Mouse (Mus musculus): ENCODE measurements around the gene Fos. TPM values are rescaled to one million over a fixed set of nuclear protein-coding genes. Genes with fewer than 3 reads are reported as not detected.

Gene Fos
- polyA plus RNA-seq, 1 experiment from 2014 or later: 3.8 TPM

GRCm38 (mm10) chr12:85515865-85516264 is 42.2 kb downstream of the Fos start:
- no peaks in the 10 kb centered on the region for H3K36me3 ChIP-seq (ENCODE audit: insufficient read depth)
- no peak for TF ChIP-seq CTCF (IDR thresholded peaks at IDR 0.05; ENCODE audit: low read depth)
- H3K9me3 ChIP-seq (ENCODE audit: low read depth, low read length): no peaks in the 10 kb centered on the region
- no peak overlapping the region for H3K4me2 ChIP-seq
- DNase-seq (no peak), ATAC-seq (ENCODE audit: insufficient read depth) (no peak)
- H3K4me3 ChIP-seq (ENCODE audit: low read depth, low read length): no peak overlapping the region
- H3K4me1 ChIP-seq (ENCODE audit: insufficient read depth): no peaks in the 10 kb centered on the region
- H3K9ac ChIP-seq: no peak overlapping the region
- H3K27me3 ChIP-seq (ENCODE audit: insufficient read depth, low read length): no peaks in the 10 kb centered on the region
- WGBS: 71% methylated on average over 3 of the region's 3 CpGs
- H3K27ac ChIP-seq (ENCODE audit: low read depth): no peak overlapping the region

- no peaks in the 10 kb centered on the region for H3K4me1 ChIP-seq (ENCODE audit: insufficient read depth)
- no peaks in the 10 kb centered on the region for H3K27me3 ChIP-seq (ENCODE audit: insufficient read depth, low read length)
- H3K9ac ChIP-seq: no peak overlapping the region
- H3K9me3 ChIP-seq (ENCODE audit: low read depth, low read length): no peaks in the 10 kb centered on the region
- DNase-seq (no peak), ATAC-seq (ENCODE audit: insufficient read depth) (no peak)
- WGBS: 83% methylated on average over 13 of the region's 13 CpGs
- H3K4me2 ChIP-seq: no peak overlapping the region
- no peak overlapping the region for H3K27ac ChIP-seq (ENCODE audit: low read depth)
- H3K36me3 ChIP-seq (ENCODE audit: insufficient read depth): no peaks in the 10 kb centered on the region
- H3K4me3 ChIP-seq (ENCODE audit: low read depth, low read length): no peak overlapping the region
- no peak for TF ChIP-seq CTCF (IDR thresholded peaks at IDR 0.05; ENCODE audit: low read depth)
These were observed 43.6 kb downstream of the Fos start for GRCm38 (mm10) chr12:85517339-85517738.

- H3K9ac ChIP-seq: no peak overlapping the region
- no peaks in the 10 kb centered on the region for H3K36me3 ChIP-seq (ENCODE audit: insufficient read depth)
- H3K9me3 ChIP-seq (ENCODE audit: low read depth, low read length): no peaks in the 10 kb centered on the region
- H3K4me3 ChIP-seq (ENCODE audit: low read depth, low read length): no peak overlapping the region
- H3K4me2 ChIP-seq: no peak overlapping the region
- ATAC-seq (ENCODE audit: insufficient read depth) (no peak), DNase-seq (no peak)
- 64% methylated on average over 5 of the region's 5 CpGs for WGBS
- H3K4me1 ChIP-seq (ENCODE audit: insufficient read depth): no peaks in the 10 kb centered on the region
- H3K27ac ChIP-seq (ENCODE audit: low read depth): no peak overlapping the region
- TF ChIP-seq CTCF (IDR thresholded peaks at IDR 0.05; ENCODE audit: low read depth): no peak
- no peaks in the 10 kb centered on the region for H3K27me3 ChIP-seq (ENCODE audit: insufficient read depth, low read length)
These were observed 44.3 kb downstream of the Fos start for GRCm38 (mm10) chr12:85518009-85518408.

GRCm38 (mm10) chr12:85519553-85519952 is 45.9 kb downstream of the Fos start:
- Histone ChIP-seq H3K27ac (ENCODE audit: low read depth) (no peak overlapping the region), H3K9ac (no peak overlapping the region), H3K36me3 (ENCODE audit: insufficient read depth) (no peaks in the 10 kb centered on the region), H3K4me2 (no peak overlapping the region), H3K9me3 (ENCODE audit: low read depth, low read length) (no peaks in the 10 kb centered on the region), H3K4me1 (ENCODE audit: insufficient read depth) (0 out of 2 replicates have a peak, but pooled peaks cover 2% of the 10 kb centered on the region), H3K27me3 (ENCODE audit: insufficient read depth, low read length) (no peaks in the 10 kb centered on the region), H3K4me3 (ENCODE audit: low read depth, low read length) (no peak overlapping the region)
- no peak for ATAC-seq (ENCODE audit: insufficient read depth)
- no peak for DNase-seq
- 85% methylated on average over 6 of the region's 6 CpGs for WGBS
- TF ChIP-seq CTCF (IDR thresholded peaks at IDR 0.05; ENCODE audit: low read depth): no peak

GRCm38 (mm10) chr12:85521101-85521500 is 47.4 kb downstream of the Fos start:
- TF ChIP-seq CTCF (IDR thresholded peaks at IDR 0.05; ENCODE audit: low read depth): no peak
- 0 out of 2 replicates have a peak, but pooled peaks cover 4% of the 10 kb centered on the region for H3K4me1 ChIP-seq (ENCODE audit: insufficient read depth)
- no peaks in the 10 kb centered on the region for H3K9me3 ChIP-seq (ENCODE audit: low read depth, low read length)
- H3K9ac ChIP-seq: no peak overlapping the region
- H3K27me3 ChIP-seq (ENCODE audit: insufficient read depth, low read length): no peaks in the 10 kb centered on the region
- no peak for DNase-seq
- no peak for ATAC-seq (ENCODE audit: insufficient read depth)
- no peaks in the 10 kb centered on the region for H3K36me3 ChIP-seq (ENCODE audit: insufficient read depth)
- H3K4me3 ChIP-seq (ENCODE audit: low read depth, low read length): no peak overlapping the region
- 90% methylated on average over 6 of the region's 6 CpGs for WGBS
- H3K4me2 ChIP-seq: no peak overlapping the region
- no peak overlapping the region for H3K27ac ChIP-seq (ENCODE audit: low read depth)

- no peak for TF ChIP-seq CTCF (IDR thresholded peaks at IDR 0.05; ENCODE audit: low read depth)
- DNase-seq: no peak
- 67% methylated on average over 1 of the region's 1 CpGs for WGBS
These were observed 48.0 kb downstream of the Fos start for GRCm38 (mm10) chr12:85521673-85522072.

GRCm38 (mm10) chr12:85522631-85523388 is 49.1 kb downstream of the Fos start:
- no peaks in the 10 kb centered on the region for H3K9me3 ChIP-seq (ENCODE audit: low read depth, low read length)
- no peak overlapping the region for H3K4me2 ChIP-seq
- DNase-seq (no peak), ATAC-seq (ENCODE audit: insufficient read depth) (no peak)
- 57% methylated on average over 7 of the region's 7 CpGs for WGBS
- H3K4me3 ChIP-seq (ENCODE audit: low read depth, low read length): no peak overlapping the region
- H3K27me3 ChIP-seq (ENCODE audit: insufficient read depth, low read length): no peaks in the 10 kb centered on the region
- H3K9ac ChIP-seq: no peak overlapping the region
- H3K27ac ChIP-seq (ENCODE audit: low read depth): no peak overlapping the region
- TF ChIP-seq CTCF (IDR thresholded peaks at IDR 0.05; ENCODE audit: low read depth): no peak
- H3K36me3 ChIP-seq (ENCODE audit: insufficient read depth): no peaks in the 10 kb centered on the region
- H3K4me1 ChIP-seq (ENCODE audit: insufficient read depth): 0 out of 2 replicates have a peak, but pooled peaks cover 4% of the 10 kb centered on the region

More at GRCm38 (mm10) chr12:85521673-85522072, 48.0 kb downstream of the Fos start:
- H3K9me3 ChIP-seq (ENCODE audit: low read depth, low read length): no peaks in the 10 kb centered on the region
- no peak overlapping the region for H3K4me2 ChIP-seq
- no peak overlapping the region for H3K4me3 ChIP-seq (ENCODE audit: low read depth, low read length)
- 0 out of 2 replicates have a peak, but pooled peaks cover 4% of the 10 kb centered on the region for H3K4me1 ChIP-seq (ENCODE audit: insufficient read depth)
- H3K27ac ChIP-seq (ENCODE audit: low read depth): no peak overlapping the region
- H3K9ac ChIP-seq: no peak overlapping the region
- ATAC-seq (ENCODE audit: insufficient read depth): no peak
- no peaks in the 10 kb centered on the region for H3K36me3 ChIP-seq (ENCODE audit: insufficient read depth)
- H3K27me3 ChIP-seq (ENCODE audit: insufficient read depth, low read length): no peaks in the 10 kb centered on the region
